Mouse (Mus musculus) stomach, postnatal 0 days (tissue): ENCODE results near the gene Arrdc2.
"Not testable (repeated sequence)": the region's sequence is repeated elsewhere in the genome, so short reads cannot be mapped to it uniquely, and the experiment has no call there.

Source experiments
- CTCF ChIP-seq: IDR thresholded peaks from 2 replicates; pipeline ENCODE4 v1.5.1; 2016; ENCODE audit warnings: antibody characterized with exemption, low read depth, mild to moderate bottlenecking, moderate library complexity
- EP300 ChIP-seq: optimal IDR thresholded peaks from 2 replicates; pipeline ENCODE3; 2016; ENCODE audit warnings: antibody characterized with exemption

DNA sequence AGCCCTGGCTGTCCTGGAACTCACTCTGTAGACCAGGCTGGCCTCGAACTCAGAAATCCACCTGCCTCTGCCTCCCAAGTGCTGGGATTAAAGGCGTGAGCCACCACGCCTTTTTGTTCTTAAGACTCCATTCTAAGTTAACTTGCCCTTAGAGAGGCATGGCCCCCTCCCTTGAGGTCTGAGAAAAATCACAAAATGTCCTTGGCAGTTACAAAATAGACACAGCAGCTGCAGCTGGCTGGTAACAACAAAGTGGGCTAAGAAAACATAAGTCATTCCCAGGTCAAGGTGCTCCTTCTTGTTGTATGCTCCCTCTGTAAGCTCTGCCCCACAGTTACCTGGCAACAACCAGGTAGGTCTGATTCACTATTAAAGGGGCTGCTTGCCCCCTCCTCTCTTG, 16.9 kb downstream of the Arrdc2 start:
- TF ChIP-seq CTCF, EP300: not testable (repeated sequence)
